Mouse (Mus musculus) stomach, embryonic 14.5 days (tissue): ENCODE results near the gene Ttc41. TPM values are rescaled to one million over a fixed set of nuclear protein-coding genes. Genes with fewer than 3 reads are reported as not detected.

ENCODE experiments used
- ATAC-seq: fragments of 200-750 bp; cut with Nextera tagmentation; 2 replicates; pipeline ENCODE4 v1.8.0; 2017; ENCODE audit warnings: low read depth, moderate TSS enrichment; ENCODE audit not compliant: insufficient number of reproducible peaks, insufficient read depth, low FRiP score
- H3K27ac ChIP-seq: fragments of 300-500 bp; sonication (generic); 2 replicates; pipeline ENCODE4 v1.5.1; 2014; ENCODE audit warnings: mild to moderate bottlenecking, low read length, moderate library complexity, mixed read lengths
- H3K27me3 ChIP-seq: fragments of 300-500 bp; sonication (generic); 2 replicates; pipeline ENCODE4 v1.6.1; 2014; ENCODE audit warnings: low read length, control low read depth, mixed read lengths; ENCODE audit not compliant: control insufficient read depth, insufficient read depth
- H3K36me3 ChIP-seq: fragments of 300-500 bp; sonication (generic); 2 replicates; pipeline ENCODE4 v1.6.1; 2014; ENCODE audit warnings: mild to moderate bottlenecking, control low read depth, low read length, moderate library complexity, mixed read lengths; ENCODE audit not compliant: control insufficient read depth, insufficient read depth
- H3K4me1 ChIP-seq: fragments of 300-500 bp; sonication (generic); 2 replicates; pipeline ENCODE4 v1.6.1; 2014; ENCODE audit warnings: low read length, control low read depth, mixed read lengths; ENCODE audit not compliant: control insufficient read depth, insufficient read depth
- H3K4me2 ChIP-seq: fragments of 300-500 bp; sonication (generic); replicated peaks from 2 replicates; pipeline ENCODE4 v1.6.1; 2014; ENCODE audit warnings: low read depth, low read length, control low read depth
- H3K4me3 ChIP-seq: fragments of 300-500 bp; sonication (generic); 2 replicates; pipeline ENCODE4 v1.5.1; 2014; ENCODE audit warnings: low read depth, low read length, control low read depth
- H3K9ac ChIP-seq: fragments of 300-500 bp; sonication (generic); replicated peaks from 2 replicates; pipeline ENCODE4 v1.6.1; 2014; ENCODE audit warnings: low read depth, mild to moderate bottlenecking, control low read depth, low read length, moderate library complexity, mixed read lengths
- H3K9me3 ChIP-seq: fragments of 300-500 bp; sonication (generic); 2 replicates; pipeline ENCODE4 v1.6.1; 2016; ENCODE audit warnings: low read depth, low read length, control low read depth; ENCODE audit not compliant: control insufficient read depth
- WGBS: fragments of 180-500 bp; shearing (Covaris S2); extraction: QIAGEN DNeasy Blood & Tissue Kit; methylation state at CpG from one replicate; pipeline ENCODE4 v1.1.7; 2014; 5-methylcytosine and 5-hydroxymethylcytosine counted together
- polyA plus RNA-seq: library from polyadenylated mRNA; unstranded; fragments of >200 nt; fragmentation: Nextera tagmentation; extraction: Ambion mirVana; gene quantifications from 2 replicates; pipeline ENCODE4 v1.2.1, GENCODE M21; 2014

The Ttc41 gene
- polyA plus RNA-seq, 1 experiment from 2014 or later = 1.8 TPM

GRCm38 (mm10) chr10:86730823-86731499 is 25.4 kb downstream of the Ttc41 start:
- no peaks in the 10 kb centered on the region for H3K36me3 ChIP-seq
- H3K9ac ChIP-seq = peak overlapping the region; percentile 43
- no peaks in the 10 kb centered on the region for H3K9me3 ChIP-seq
- peaks cover 9% of the 10 kb centered on the region for H3K4me1 ChIP-seq
- 8% methylated on average over 22 of the region's 22 CpGs for WGBS
- 0 out of 2 replicates have a peak overlapping the region, but pooled peaks have one; percentile 7 for H3K27ac ChIP-seq
- H3K4me2 ChIP-seq = peak overlapping the region; percentile 59
- H3K4me3 ChIP-seq = peak overlapping the region; percentile 35
- H3K27me3 ChIP-seq = no peaks in the 10 kb centered on the region
- 0 out of 2 replicates have a peak, but pooled peaks have one; percentile 21 for ATAC-seq

GRCm38 (mm10) chr10:86731500-86731863 is 25.9 kb downstream of the Ttc41 start:
- Histone ChIP-seq H3K27ac (no peak overlapping the region), H3K9ac (no peak overlapping the region), H3K4me1 (peaks cover 9% of the 10 kb centered on the region), H3K9me3 (no peaks in the 10 kb centered on the region), H3K27me3 (no peaks in the 10 kb centered on the region), H3K36me3 (no peaks in the 10 kb centered on the region), H3K4me3 (no peak overlapping the region), H3K4me2 (no peak overlapping the region)
- WGBS = 35% methylated on average over 2 of the region's 2 CpGs
- no peak for ATAC-seq

- Histone ChIP-seq H3K27ac (no peak overlapping the region), H3K9ac (no peak overlapping the region), H3K27me3 (no peaks in the 10 kb centered on the region), H3K4me1 (no peaks in the 10 kb centered on the region), H3K4me2 (no peak overlapping the region), H3K4me3 (no peak overlapping the region), H3K36me3 (no peaks in the 10 kb centered on the region), H3K9me3 (no peaks in the 10 kb centered on the region)
- 83% methylated on average over 4 of the region's 4 CpGs for WGBS
- ATAC-seq = no peak
These were observed 29.4 kb downstream of the Ttc41 start for GRCm38 (mm10) chr10:86735036-86735435.

- Histone ChIP-seq H3K27ac (no peak overlapping the region), H3K4me3 (no peak overlapping the region), H3K36me3 (no peaks in the 10 kb centered on the region), H3K4me1 (no peaks in the 10 kb centered on the region), H3K9me3 (no peaks in the 10 kb centered on the region), H3K4me2 (no peak overlapping the region), H3K9ac (no peak overlapping the region), H3K27me3 (no peaks in the 10 kb centered on the region)
- no peak for ATAC-seq
- 85% methylated on average over 2 of the region's 2 CpGs for WGBS
These were observed 37.3 kb downstream of the Ttc41 start for GRCm38 (mm10) chr10:86742918-86743317.

- 90% methylated on average over 7 of the region's 7 CpGs for WGBS
- no peaks in the 10 kb centered on the region for H3K4me1 ChIP-seq
These were observed 38.7 kb downstream of the Ttc41 start for GRCm38 (mm10) chr10:86744306-86744705.

GRCm38 (mm10) chr10:86755816-86756502 is 50.3 kb downstream of the Ttc41 start:
- Histone ChIP-seq H3K9me3 (no peaks in the 10 kb centered on the region), H3K4me1 (no peaks in the 10 kb centered on the region), H3K27ac (no peak overlapping the region), H3K9ac (no peak overlapping the region), H3K4me3 (no peak overlapping the region), H3K27me3 (no peaks in the 10 kb centered on the region), H3K4me2 (no peak overlapping the region), H3K36me3 (no peaks in the 10 kb centered on the region)
- ATAC-seq = no peak
- WGBS = 85% methylated on average over 6 of the region's 6 CpGs

More at GRCm38 (mm10) chr10:86744306-86744705, 38.7 kb downstream of the Ttc41 start:
- ATAC-seq = no peak
- Histone ChIP-seq H3K27ac (no peak overlapping the region), H3K4me3 (no peak overlapping the region), H3K9ac (no peak overlapping the region), H3K4me2 (no peak overlapping the region), H3K9me3 (no peaks in the 10 kb centered on the region), H3K27me3 (no peaks in the 10 kb centered on the region), H3K36me3 (no peaks in the 10 kb centered on the region)

GRCm38 (mm10) chr10:86757724-86758123 is 52.1 kb downstream of the Ttc41 start:
- H3K27ac ChIP-seq = no peak overlapping the region
- H3K36me3 ChIP-seq = no peaks in the 10 kb centered on the region
- H3K9ac ChIP-seq = no peak overlapping the region
- H3K4me3 ChIP-seq = no peak overlapping the region
- ATAC-seq = no peak
- no peak overlapping the region for H3K4me2 ChIP-seq
- H3K27me3 ChIP-seq = no peaks in the 10 kb centered on the region
- no peaks in the 10 kb centered on the region for H3K9me3 ChIP-seq
- H3K4me1 ChIP-seq = no peaks in the 10 kb centered on the region
- 81% methylated on average over 1 of the region's 1 CpGs for WGBS

GRCm38 (mm10) chr10:86758211-86758610 is 52.6 kb downstream of the Ttc41 start:
- no peak for ATAC-seq
- 91% methylated on average over 6 of the region's 6 CpGs for WGBS
- H3K9me3 ChIP-seq = no peaks in the 10 kb centered on the region
- no peak overlapping the region for H3K27ac ChIP-seq
- H3K27me3 ChIP-seq = no peaks in the 10 kb centered on the region
- H3K4me1 ChIP-seq = no peaks in the 10 kb centered on the region
- no peak overlapping the region for H3K9ac ChIP-seq
- H3K4me3 ChIP-seq = no peak overlapping the region
- no peak overlapping the region for H3K4me2 ChIP-seq
- no peaks in the 10 kb centered on the region for H3K36me3 ChIP-seq
